Mouse (Mus musculus) cortical plate, adult 2 months (tissue): ENCODE data around the gene Ptger3.

ENCODE experiments used
- CTCF ChIP-seq: fragments of 200-500 bp; IDR thresholded peaks from 2 replicates; pipeline ENCODE4 v1.5.1; 2011; ENCODE audit warnings: mild to moderate bottlenecking, control low read depth, low read length; ENCODE audit not compliant: insufficient read depth; ENCODE audit errors: extremely low read depth
- POLR2A ChIP-seq: fragments of 200-500 bp; IDR thresholded peaks from 2 replicates; pipeline ENCODE4 v1.6.1; 2011; ENCODE audit warnings: mild to moderate bottlenecking, low read length, control low read depth; ENCODE audit not compliant: insufficient read depth; ENCODE audit errors: extremely low read depth

DNA sequence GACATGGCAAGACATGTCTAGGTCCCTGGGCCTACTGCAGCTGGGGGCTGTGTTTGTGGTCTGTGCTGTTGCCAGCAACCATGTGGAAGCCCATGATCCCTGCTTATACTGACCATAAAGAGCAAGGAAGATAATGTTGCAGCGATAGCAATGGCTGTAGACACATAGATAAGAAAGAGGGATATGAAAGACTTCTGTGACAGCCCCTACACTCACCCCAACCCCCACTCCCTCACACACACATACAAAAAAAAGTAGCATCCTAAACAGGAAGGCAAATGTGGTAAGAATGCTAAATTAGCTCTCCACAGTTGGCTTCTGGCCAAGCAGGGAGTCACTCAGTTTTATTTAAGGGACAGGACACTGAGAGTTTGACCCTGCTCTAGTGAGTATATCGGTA is 48.7 kb upstream of the Ptger3 start:
- TF ChIP-seq POLR2A (no peak), CTCF (no peak)
